Mouse (Mus musculus): ENCODE results near the gene Park7. TPM values are rescaled to one million over a fixed set of nuclear protein-coding genes. Genes with fewer than 3 reads are reported as not detected.

Gene Park7
- total RNA-seq, 1 experiment, result 393 TPM

GRCm38 (mm10) chr4:150871392-150872138, 42.7 kb downstream of the Park7 start:
- Histone ChIP-seq H3K4me1 (ENCODE audit: control insufficient read depth in 2 of 2, insufficient read depth in 2 of 2, low read length in 2 of 2, poor library complexity in 1 of 2) (peaks cover 5 to 27% of the 10 kb centered on the region in 2 experiments; a peak in 3 of 4 replicates), H3K36me3 (ENCODE audit: control insufficient read depth, insufficient read depth, low read length, poor library complexity, severe bottlenecking) (peaks cover 15% of the 10 kb centered on the region), H3K9ac (ENCODE audit: insufficient read depth, low read depth, low read length, poor library complexity, severe bottlenecking) (0 out of 2 replicates have a peak overlapping the region, but pooled peaks have one; percentile 17), H3K27ac (ENCODE audit: insufficient read depth, low read depth, low read length, poor library complexity, severe bottlenecking) (no peak overlapping the region), H3K9me3 (ENCODE audit: control insufficient read depth, insufficient read depth, low read depth, low read length) (no peaks in the 10 kb centered on the region), H3K4me3 (ENCODE audit: insufficient read depth in 1 of 2, low read depth in 1 of 2, low read length in 2 of 2, poor library complexity in 1 of 2, severe bottlenecking in 1 of 2) (no peak overlapping the region)
- in situ Hi-C loops (cut with MboI; ENCODE audit: low sequenced_read_pairs in 2 of 2, unreplicated experiment in 2 of 2), result no loop called here
- DNase-seq (ENCODE audit: low read depth, low spot score), result no peak
- TF ChIP-seq HCFC1 (IDR thresholded peaks at IDR 0.05; ENCODE audit: borderline replicate concordance, insufficient read depth, low read length), result no peak
- TF ChIP-seq CHD2 (IDR thresholded peaks at IDR 0.05; ENCODE audit: low read depth, low read length), result no peak
- TF ChIP-seq ZNF384 (IDR thresholded peaks at IDR 0.05; ENCODE audit: low read depth, low read length), result no peak
- no peak for TF ChIP-seq MAFK (IDR thresholded peaks at IDR 0.05; ENCODE audit: insufficient read depth, low read depth, low read length)
- TF ChIP-seq ZC3H11A (IDR thresholded peaks at IDR 0.05; ENCODE audit: borderline replicate concordance, low read depth, low read length), result no peak

GRCm38 (mm10) chr4:150870963-150871391, 43.3 kb downstream of the Park7 start:
- TF ChIP-seq ZNF384 (IDR thresholded peaks at IDR 0.05; ENCODE audit: low read depth, low read length) (no peak), ZC3H11A (IDR thresholded peaks at IDR 0.05; ENCODE audit: borderline replicate concordance, low read depth, low read length) (no peak), HCFC1 (IDR thresholded peaks at IDR 0.05; ENCODE audit: borderline replicate concordance, insufficient read depth, low read length) (no peak), MAFK (IDR thresholded peaks at IDR 0.05; ENCODE audit: insufficient read depth, low read depth, low read length) (no peak), CHD2 (IDR thresholded peaks at IDR 0.05; ENCODE audit: low read depth, low read length) (no peak)
- no peak overlapping the region for H3K27ac ChIP-seq (ENCODE audit: insufficient read depth, low read depth, low read length, poor library complexity, severe bottlenecking)

GRCm38 (mm10) chr4:150869276-150870197, 44.7 kb downstream of the Park7 start:
- no peak for DNase-seq (ENCODE audit: low read depth, low spot score)

More at GRCm38 (mm10) chr4:150870963-150871391, 43.3 kb downstream of the Park7 start:
- Histone ChIP-seq H3K9me3 (ENCODE audit: control insufficient read depth, insufficient read depth, low read depth, low read length) (no peaks in the 10 kb centered on the region), H3K4me1 (ENCODE audit: control insufficient read depth in 2 of 2, insufficient read depth in 2 of 2, low read length in 2 of 2, poor library complexity in 1 of 2) (peaks cover 5 to 27% of the 10 kb centered on the region in 2 experiments; a peak in 3 of 4 replicates), H3K36me3 (ENCODE audit: control insufficient read depth, insufficient read depth, low read length, poor library complexity, severe bottlenecking) (peaks cover 21% of the 10 kb centered on the region), H3K9ac (ENCODE audit: insufficient read depth, low read depth, low read length, poor library complexity, severe bottlenecking) (no peak overlapping the region), H3K4me3 (ENCODE audit: insufficient read depth in 1 of 2, low read depth in 1 of 2, low read length in 2 of 2, poor library complexity in 1 of 2, severe bottlenecking in 1 of 2) (no peak overlapping the region)
- DNase-seq (ENCODE audit: low read depth, low spot score), result no peak
- in situ Hi-C loops (cut with MboI; ENCODE audit: low sequenced_read_pairs in 2 of 2, unreplicated experiment in 2 of 2), result no loop called here

GRCm38 (mm10) chr4:150868859-150869258, 45.4 kb downstream of the Park7 start:
- H3K9me3 ChIP-seq (ENCODE audit: control insufficient read depth, insufficient read depth, low read depth, low read length), result no peaks in the 10 kb centered on the region
- peaks cover 24% of the 10 kb centered on the region for H3K36me3 ChIP-seq (ENCODE audit: control insufficient read depth, insufficient read depth, low read length, poor library complexity, severe bottlenecking)
- no peak overlapping the region for H3K4me3 ChIP-seq (ENCODE audit: insufficient read depth in 1 of 2, low read depth in 1 of 2, low read length in 2 of 2, poor library complexity in 1 of 2, severe bottlenecking in 1 of 2)
- H3K9ac ChIP-seq (ENCODE audit: insufficient read depth, low read depth, low read length, poor library complexity, severe bottlenecking), result no peak overlapping the region
- in situ Hi-C loops (cut with MboI; ENCODE audit: low sequenced_read_pairs in 2 of 2, unreplicated experiment in 2 of 2), result no loop called here
- TF ChIP-seq ZC3H11A (IDR thresholded peaks at IDR 0.05; ENCODE audit: borderline replicate concordance, low read depth, low read length) (no peak), HCFC1 (IDR thresholded peaks at IDR 0.05; ENCODE audit: borderline replicate concordance, insufficient read depth, low read length) (no peak), CHD2 (IDR thresholded peaks at IDR 0.05; ENCODE audit: low read depth, low read length) (no peak)
- DNase-seq (ENCODE audit: low read depth, low spot score), result no peak
- H3K4me1 ChIP-seq (ENCODE audit: control insufficient read depth in 2 of 2, insufficient read depth in 2 of 2, low read length in 2 of 2, poor library complexity in 1 of 2), result peaks cover 5 to 20% of the 10 kb centered on the region in 2 experiments; a peak in 3 of 4 replicates
- H3K27ac ChIP-seq (ENCODE audit: insufficient read depth, low read depth, low read length, poor library complexity, severe bottlenecking), result no peak overlapping the region

More at GRCm38 (mm10) chr4:150869276-150870197, 44.7 kb downstream of the Park7 start:
- in situ Hi-C loops (cut with MboI; ENCODE audit: low sequenced_read_pairs in 2 of 2, unreplicated experiment in 2 of 2), result no loop called here
- no peak for TF ChIP-seq ZNF384 (IDR thresholded peaks at IDR 0.05; ENCODE audit: low read depth, low read length)
- TF ChIP-seq CHD2 (IDR thresholded peaks at IDR 0.05; ENCODE audit: low read depth, low read length), result no peak
- TF ChIP-seq ZC3H11A (IDR thresholded peaks at IDR 0.05; ENCODE audit: borderline replicate concordance, low read depth, low read length), result no peak
- TF ChIP-seq HCFC1 (IDR thresholded peaks at IDR 0.05; ENCODE audit: borderline replicate concordance, insufficient read depth, low read length), result no peak
- Histone ChIP-seq H3K4me3 (ENCODE audit: insufficient read depth in 1 of 2, low read depth in 1 of 2, low read length in 2 of 2, poor library complexity in 1 of 2, severe bottlenecking in 1 of 2) (no peak overlapping the region), H3K9me3 (ENCODE audit: control insufficient read depth, insufficient read depth, low read depth, low read length) (no peaks in the 10 kb centered on the region), H3K36me3 (ENCODE audit: control insufficient read depth, insufficient read depth, low read length, poor library complexity, severe bottlenecking) (peaks cover 24% of the 10 kb centered on the region), H3K9ac (ENCODE audit: insufficient read depth, low read depth, low read length, poor library complexity, severe bottlenecking) (no peak overlapping the region), H3K27ac (ENCODE audit: insufficient read depth, low read depth, low read length, poor library complexity, severe bottlenecking) (no peak overlapping the region), H3K4me1 (ENCODE audit: control insufficient read depth in 2 of 2, insufficient read depth in 2 of 2, low read length in 2 of 2, poor library complexity in 1 of 2) (peaks cover 5 to 20% of the 10 kb centered on the region in 2 experiments; a peak in 3 of 4 replicates)
